Mouse (Mus musculus) adrenal gland, adult 10 weeks (tissue): ENCODE data around the gene H2-M10.2. TPM values are rescaled to one million over a fixed set of nuclear protein-coding genes. Genes with fewer than 3 reads are reported as not detected.

Experiments used
- polyA plus RNA-seq: library from polyadenylated mRNA; stranded (reverse); fragments of 350-450 nt; fragmentation: Illumina TruSeq; extraction: RNeasy Lipid Tissue Mini Kit (QIAGEN cat#74804); gene quantifications from one replicate; pipeline ENCODE4 v1.2.3, GENCODE M21; 2014; ENCODE audit warnings: low read depth, low replicate concordance

The H2-M10.2 gene
- not detected for polyA plus RNA-seq

DNA sequence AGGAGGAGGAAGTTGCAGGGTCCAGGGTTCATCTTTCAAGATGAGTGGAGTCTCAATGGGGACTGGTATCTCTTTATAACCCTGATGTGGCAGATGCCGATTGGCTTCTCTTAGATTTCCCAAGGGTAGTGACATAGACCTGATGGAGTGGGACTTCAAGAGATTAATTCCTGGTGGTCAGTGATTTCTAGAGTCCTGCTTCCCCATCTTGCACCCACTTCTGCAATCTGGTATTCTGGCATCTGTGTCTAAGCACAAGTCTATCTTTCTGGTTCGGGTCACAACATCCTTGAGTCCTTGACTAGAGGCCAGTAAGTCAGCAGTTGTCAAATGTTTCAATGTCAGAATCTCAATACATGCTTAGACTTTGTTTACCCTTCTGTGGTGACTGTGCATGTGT lies at the start of gene H2-M10.2:
H2-M10.2 (minus strand) TSS at position 101 of the 400 bp plus-strand sequence.

DNA sequence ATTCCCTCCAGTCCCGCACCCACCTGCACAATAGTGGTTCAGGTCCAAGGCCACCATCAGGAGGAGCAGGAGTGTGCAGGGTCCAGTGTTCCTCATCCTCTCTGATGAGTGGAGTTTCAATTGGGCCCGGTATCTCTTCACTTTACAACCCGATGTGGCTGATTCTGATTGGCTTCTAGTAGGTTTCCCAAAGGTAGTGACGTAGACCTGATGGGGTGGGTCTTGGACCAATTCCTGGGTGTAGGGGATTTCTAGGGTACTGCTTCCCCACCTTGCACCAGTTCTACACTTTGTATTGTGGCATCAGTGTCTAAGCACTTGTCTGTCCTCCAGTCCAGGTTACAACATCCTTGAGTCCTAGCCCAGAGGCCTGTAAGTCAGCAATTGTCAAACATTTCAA lies 39.8 kb upstream of the H2-M10.2 start, which contains the start of gene H2-M10.1:
H2-M10.1 (minus strand) TSS at position 101 of the 400 bp plus-strand sequence.

GRCm38 (mm10) chr17:36271586-36272256 lies 14.6 kb downstream of the H2-M10.2 start, which contains the start of gene Trim39:
Gene Trim39 (minus strand): TSS chr17:36272247.

DNA sequence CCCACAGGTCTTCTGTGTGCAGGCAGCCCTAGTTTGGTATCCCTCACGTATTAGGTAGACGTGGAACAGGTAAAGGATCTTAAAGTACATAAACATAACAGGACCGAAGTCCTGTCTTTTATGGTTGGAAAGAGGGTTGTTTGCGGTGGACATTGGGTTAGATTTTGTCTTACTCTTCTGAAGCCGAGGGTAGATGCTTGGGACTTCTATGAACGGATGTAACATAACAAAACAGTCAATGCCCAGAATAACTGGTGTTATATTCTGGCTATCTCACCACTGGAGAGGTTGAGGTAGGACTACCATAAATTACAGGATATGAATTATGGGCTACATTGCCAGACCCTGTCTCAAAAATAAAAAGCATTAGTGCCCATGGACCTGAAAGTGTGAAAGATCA lies 28.3 kb downstream of the H2-M10.2 start, which contains the start of gene Rpp21:
Rpp21 (minus strand) TSS at position 101 of the 400 bp plus-strand sequence.

Other genes starting within 250 kb of the H2-M10.2 start
- gene H2-T22, start 243.7 kb downstream of the H2-M10.2 start, polyA plus RNA-seq = 13.1 TPM
- gene Gm6034, start 243.5 kb downstream of the H2-M10.2 start, polyA plus RNA-seq = not detected
- not detected for gene Gm11127, start 228.1 kb downstream of the H2-M10.2 start, polyA plus RNA-seq
- not detected for gene Gm19684, start 164.8 kb downstream of the H2-M10.2 start, polyA plus RNA-seq
- gene Gm7030, start 157.1 kb downstream of the H2-M10.2 start, polyA plus RNA-seq = not detected
- gene Gm8909, start 118.0 kb downstream of the H2-M10.2 start, polyA plus RNA-seq = not detected
- not detected for gene H2-T3, start 96.2 kb downstream of the H2-M10.2 start, polyA plus RNA-seq
- gene Rpp21, start 28.4 kb downstream of the H2-M10.2 start, polyA plus RNA-seq = 4.4 TPM
- gene Trim39, start 14.2 kb downstream of the H2-M10.2 start, polyA plus RNA-seq = 14.8 TPM
- gene H2-M10.1, start 39.7 kb upstream of the H2-M10.2 start, polyA plus RNA-seq = not detected
- not detected for gene H2-M10.3, start 81.9 kb upstream of the H2-M10.2 start, polyA plus RNA-seq
- gene H2-M10.4, start 175.8 kb upstream of the H2-M10.2 start, polyA plus RNA-seq = not detected